Mouse (Mus musculus) ES-E14 (cell line): Measurements from ENCODE around the gene Krt13.

Experiments
- CHD2 ChIP-seq: IDR thresholded peaks from 2 replicates; pipeline ENCODE4 v1.6.1; 2014; ENCODE audit warnings: mild to moderate bottlenecking, low read depth, low read length, inconsistent platforms
- MAFK ChIP-seq: IDR thresholded peaks from 2 replicates; pipeline ENCODE4 v1.6.1; 2014; ENCODE audit warnings: mild to moderate bottlenecking, low read depth, low read length, inconsistent platforms; ENCODE audit not compliant: insufficient read depth

GRCm38 (mm10) chr11:100148615-100149330 lies 27.4 kb upstream of the Krt13 start, which contains the start of gene Krt19:
- no peak for TF ChIP-seq CHD2
- no peak for TF ChIP-seq MAFK
